Mouse (Mus musculus): Measurements from ENCODE around the gene Eif5a2. TPM values are rescaled to one million over a fixed set of nuclear protein-coding genes. Genes with fewer than 3 reads are reported as not detected.
A peak's percentile ranks its signal among the peaks of the same experiment; 100 is the strongest.

Eif5a2 gene
- 22.7 TPM for polyA plus RNA-seq (2021)

- DNase-seq (ENCODE audit: low read depth, low spot score) (peak; percentile 62), ATAC-seq (peak; percentile 99)
- CTCF ChIA-PET, result interaction anchor here (1.2 to 1.4 kb wide), 3 partner anchors 9 to 21 kb away, joined by 3 to 5 read pairs (median 3); no protein-coding TSS in a partner anchor
- no peak for TF ChIP-seq CTCF (IDR thresholded peaks at IDR 0.05)
- H3K27me3 ChIP-seq, result no peaks in the 10 kb centered on the region
- POLR2A ChIA-PET, result interaction anchor here (0.6 to 1.2 kb wide), 3 partner anchors 12 to 57 kb away, joined by 3 to 4 read pairs (median 3); no protein-coding TSS in a partner anchor
- in situ Hi-C loops (cut with MboI; ENCODE audit: low pct_unique_long_range_greater_than_20kb), result no loop called here
Measured at GRCm38 (mm10) chr3:28780994-28781393, at the start of gene Eif5a2. TSS of gene Eif5a2 (plus strand) at chr3:28781276.

- TF ChIP-seq CTCF (IDR thresholded peaks at IDR 0.05), result no peak
- H3K27me3 ChIP-seq, result no peaks in the 10 kb centered on the region
- in situ Hi-C loops (cut with MboI; ENCODE audit: low pct_unique_long_range_greater_than_20kb), result no loop called here
- CTCF ChIA-PET, result interaction anchor here (0.8 to 1.9 kb wide), 5 partner anchors 11 to 570 kb away, joined by 3 to 11 read pairs (median 4); no protein-coding TSS in a partner anchor
- DNase-seq (ENCODE audit: low read depth, low spot score) (peak; percentile 98), ATAC-seq (peak; percentile 100)
- POLR2A ChIA-PET, result no interaction called here
Measured at GRCm38 (mm10) chr3:28734712-28735111, 46.4 kb upstream of the Eif5a2 start.

GRCm38 (mm10) chr3:28736981-28737380 is 44.1 kb upstream of the Eif5a2 start:
- in situ Hi-C loops (cut with MboI; ENCODE audit: low pct_unique_long_range_greater_than_20kb), result no loop called here
- H3K27me3 ChIP-seq, result no peaks in the 10 kb centered on the region
- no peak for DNase-seq (ENCODE audit: low read depth, low spot score)
- POLR2A ChIA-PET, result interaction anchor here (1.1 kb wide), 1 partner anchor 59 kb away, joined by 3 read pairs; no protein-coding TSS in a partner anchor
- CTCF ChIA-PET, result interaction anchor here (0.7 to 2.1 kb wide), 10 partner anchors 9 to 207 kb away, joined by 3 to 10 read pairs (median 3); no protein-coding TSS in a partner anchor
- ATAC-seq, result no peak
- no peak for TF ChIP-seq CTCF (IDR thresholded peaks at IDR 0.05)

- TF ChIP-seq CTCF (IDR thresholded peaks at IDR 0.05), result no peak
- in situ Hi-C loops (cut with MboI; ENCODE audit: low pct_unique_long_range_greater_than_20kb), result loop anchor here (5.0 to 10.0 kb wide), 4 partner anchors 73 to 573 kb away; partner anchors contain the start of gene Tnik
- H3K27me3 ChIP-seq, result no peaks in the 10 kb centered on the region
- ATAC-seq (no peak), DNase-seq (ENCODE audit: low read depth, low spot score) (no peak)
- POLR2A ChIA-PET, result no interaction called here
- CTCF ChIA-PET, result interaction anchor here (1.3 to 1.5 kb wide), 3 partner anchors 21 to 575 kb away, joined by 4 to 5 read pairs (median 4); no protein-coding TSS in a partner anchor
Measured at GRCm38 (mm10) chr3:28740353-28740752, 40.7 kb upstream of the Eif5a2 start.

GRCm38 (mm10) chr3:28743251-28743650 is 37.8 kb upstream of the Eif5a2 start:
- ATAC-seq (no peak), DNase-seq (ENCODE audit: low read depth, low spot score) (no peak)
- ChIA-PET CTCF (interaction anchor here (1.0 to 1.9 kb wide), 4 partner anchors 33 to 578 kb away, joined by 3 to 9 read pairs (median 3); no protein-coding TSS in a partner anchor), POLR2A (no interaction called here)
- in situ Hi-C loops (cut with MboI; ENCODE audit: low pct_unique_long_range_greater_than_20kb), result loop anchor here (5.0 to 10.0 kb wide), 4 partner anchors 76 to 576 kb away; partner anchors contain the start of gene Tnik
- no peaks in the 10 kb centered on the region for H3K27me3 ChIP-seq
- no peak for TF ChIP-seq CTCF (IDR thresholded peaks at IDR 0.05)

GRCm38 (mm10) chr3:28745835-28746483 is 35.1 kb upstream of the Eif5a2 start:
- peak; percentile 100 for TF ChIP-seq CTCF (IDR thresholded peaks at IDR 0.05)
- in situ Hi-C loops (cut with MboI; ENCODE audit: low pct_unique_long_range_greater_than_20kb), result loop anchor here (10.0 kb wide), 1 partner anchor 481 kb away; the partner anchor contains the start of gene Tnik
- POLR2A ChIA-PET, result interaction anchor here (0.6 to 0.7 kb wide), 2 partner anchors 11 to 406 kb away, joined by 3 to 4 read pairs; no protein-coding TSS in a partner anchor
- CTCF ChIA-PET, result interaction anchor here (0.6 to 2.1 kb wide), 52 partner anchors 8 to 611 kb away, joined by 3 to 34 read pairs (median 5); partner anchors contain the start of gene Tnik
- peak; percentile 97 for ATAC-seq
- no peaks in the 10 kb centered on the region for H3K27me3 ChIP-seq
- peak; percentile 76 for DNase-seq (ENCODE audit: low read depth, low spot score)

GRCm38 (mm10) chr3:28748151-28748550 is 32.9 kb upstream of the Eif5a2 start:
- DNase-seq (ENCODE audit: low read depth, low spot score) (no peak), ATAC-seq (no peak)
- TF ChIP-seq CTCF (IDR thresholded peaks at IDR 0.05), result no peak
- CTCF ChIA-PET, result interaction anchor here (0.5 to 4.0 kb wide), 3 partner anchors 12 to 194 kb away, joined by 3 to 20 read pairs (median 4); no protein-coding TSS in a partner anchor
- in situ Hi-C loops (cut with MboI; ENCODE audit: low pct_unique_long_range_greater_than_20kb), result loop anchor here (10.0 kb wide), 1 partner anchor 483 kb away; the partner anchor contains the start of gene Tnik
- H3K27me3 ChIP-seq, result no peaks in the 10 kb centered on the region
- POLR2A ChIA-PET, result no interaction called here

GRCm38 (mm10) chr3:28748956-28749355 is 32.1 kb upstream of the Eif5a2 start:
- in situ Hi-C loops (cut with MboI; ENCODE audit: low pct_unique_long_range_greater_than_20kb), result loop anchor here (10.0 kb wide), 1 partner anchor 484 kb away; the partner anchor contains the start of gene Tnik
- ChIA-PET POLR2A (no interaction called here), CTCF (interaction anchor here (0.5 to 4.0 kb wide), 5 partner anchors 12 to 195 kb away, joined by 3 to 20 read pairs (median 3); no protein-coding TSS in a partner anchor)
- no peaks in the 10 kb centered on the region for H3K27me3 ChIP-seq
- no peak for TF ChIP-seq CTCF (IDR thresholded peaks at IDR 0.05)
- no peak for DNase-seq (ENCODE audit: low read depth, low spot score)
- no peak for ATAC-seq

GRCm38 (mm10) chr3:28755477-28755876 is 25.6 kb upstream of the Eif5a2 start:
- H3K27me3 ChIP-seq, result no peaks in the 10 kb centered on the region
- DNase-seq (ENCODE audit: low read depth, low spot score), result no peak
- in situ Hi-C loops (cut with MboI; ENCODE audit: low pct_unique_long_range_greater_than_20kb), result no loop called here
- ChIA-PET POLR2A (no interaction called here), CTCF (interaction anchor here (1.0 to 1.9 kb wide), 2 partner anchors 9 to 17 kb away, joined by 5 to 9 read pairs; no protein-coding TSS in a partner anchor)
- no peak for TF ChIP-seq CTCF (IDR thresholded peaks at IDR 0.05)
- no peak for ATAC-seq

GRCm38 (mm10) chr3:28761225-28761789 is 19.8 kb upstream of the Eif5a2 start:
- ATAC-seq, result no peak
- ChIA-PET CTCF (interaction anchor here (1.3 to 2.9 kb wide), 3 partner anchors 11 to 118 kb away, joined by 3 to 20 read pairs (median 13); no protein-coding TSS in a partner anchor), POLR2A (interaction anchor here (1.4 kb wide), 2 partner anchors 20 to 22 kb away, joined by 3 read pairs; partner anchors contain the start of gene Eif5a2)
- DNase-seq (ENCODE audit: low read depth, low spot score), result no peak
- no peaks in the 10 kb centered on the region for H3K27me3 ChIP-seq
- no peak for TF ChIP-seq CTCF (IDR thresholded peaks at IDR 0.05)
- in situ Hi-C loops (cut with MboI; ENCODE audit: low pct_unique_long_range_greater_than_20kb), result no loop called here

Measured in Patski (cell line).